Mouse (Mus musculus): ENCODE data around the gene Slc22a15. TPM values are rescaled to one million over a fixed set of nuclear protein-coding genes. Genes with fewer than 3 reads are reported as not detected.
A peak's percentile ranks its signal among the peaks of the same experiment; 100 is the strongest.
"Not testable (repeated sequence)": the region's sequence is repeated elsewhere in the genome, so short reads cannot be mapped to it uniquely, and the experiment has no call there.

Gene Slc22a15
- total RNA-seq, 2 experiments from 2014 or later, result 9.0 to 9.2 TPM

- DNase-seq (ENCODE audit: low spot score in 2 of 2), result not testable (repeated sequence)
These were observed 103.5 kb downstream of the Slc22a15 start for GRCm38 (mm10) chr3:101820708-101821107.

- DNase-seq (ENCODE audit: low spot score in 2 of 2), result no peak
These were observed 108.2 kb downstream of the Slc22a15 start for GRCm38 (mm10) chr3:101816006-101816405.

DNA sequence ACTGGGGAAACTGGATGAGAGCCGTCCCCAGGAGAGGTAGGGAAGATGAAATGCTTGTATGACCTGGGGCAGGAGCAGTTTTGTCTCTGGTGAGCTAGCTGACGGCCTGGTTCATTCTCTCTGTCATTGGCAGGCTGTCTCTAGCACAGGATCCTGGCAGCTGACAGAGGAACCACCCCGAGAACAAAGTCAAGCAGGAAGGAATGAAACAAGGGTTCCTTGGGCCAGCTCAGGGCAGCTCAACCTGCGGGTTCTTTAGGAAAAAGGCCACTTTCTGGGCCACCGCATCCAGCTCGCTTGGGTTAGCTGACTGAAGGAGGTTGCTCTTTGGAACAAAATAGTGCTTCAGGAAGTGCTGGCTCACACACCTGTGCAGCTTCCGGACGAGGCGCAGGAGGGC is 109.5 kb downstream of the Slc22a15 start:
- DNase-seq (ENCODE audit: low spot score in 2 of 2), result no peak

GRCm38 (mm10) chr3:101812341-101812962 is 111.8 kb downstream of the Slc22a15 start:
- peak; percentile 55 to 87 for DNase-seq (ENCODE audit: low spot score in 2 of 2)

DNA sequence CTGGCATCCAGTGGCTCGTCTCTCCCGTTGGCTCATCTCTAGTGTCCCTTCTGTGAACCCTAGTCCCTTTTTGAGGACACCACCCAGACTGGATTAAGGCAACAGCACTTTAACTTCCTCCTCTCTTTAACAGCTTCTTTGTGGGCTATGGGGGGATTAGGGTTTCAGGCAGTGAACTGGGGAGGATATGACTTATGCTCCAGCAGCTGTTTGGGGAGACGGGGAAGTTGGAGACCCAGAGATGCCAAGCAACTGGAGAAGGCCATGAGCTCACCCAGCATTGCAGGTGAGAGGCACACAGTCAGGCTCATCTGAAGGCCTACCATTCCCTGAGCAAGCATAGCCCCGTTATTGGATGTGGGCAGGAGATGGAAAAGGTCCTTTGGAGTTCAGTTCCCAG is 112.3 kb downstream of the Slc22a15 start:
- DNase-seq (ENCODE audit: low spot score in 2 of 2), result no peak

- no peak for DNase-seq (ENCODE audit: low spot score in 2 of 2)
These were observed 116.6 kb downstream of the Slc22a15 start for GRCm38 (mm10) chr3:101807646-101808045.

DNA sequence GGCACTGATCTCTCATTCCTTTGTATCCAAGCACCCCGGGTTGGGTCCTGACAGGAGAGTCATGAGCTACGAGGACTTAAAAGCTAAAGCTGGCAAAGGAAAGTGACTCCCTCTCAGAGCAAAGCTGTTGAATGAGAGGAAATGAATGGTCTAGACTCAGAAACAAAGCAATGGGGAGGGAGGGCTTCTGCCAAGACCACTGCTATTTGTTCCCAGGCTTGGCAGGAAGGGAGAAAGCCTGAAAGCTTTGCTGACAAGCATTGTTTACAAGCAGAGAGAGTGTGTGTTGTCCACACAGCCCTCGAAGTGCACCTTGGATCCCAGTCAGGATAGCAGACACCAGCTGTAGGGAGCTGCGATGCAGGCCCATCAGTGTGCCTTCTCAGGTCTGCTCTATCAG is 117.3 kb downstream of the Slc22a15 start:
- no peak for DNase-seq (ENCODE audit: low spot score in 2 of 2)

GRCm38 (mm10) chr3:101806149-101806548 is 118.1 kb downstream of the Slc22a15 start:
- DNase-seq (ENCODE audit: low spot score in 2 of 2), result peak; percentile 81 to 95

Other genes with a start within 250 kb of the Slc22a15 start
- not detected for gene Mab21l3, start 75.5 kb downstream of the Slc22a15 start, total RNA-seq (2021)
- 1 to 10 TPM in 1 of 2 experiments, under 1 TPM in 1; 0.84 to 1.4 TPM for gene Nhlh2, start 85.6 kb upstream of the Slc22a15 start, total RNA-seq (2021)
- gene Casq2, start 162.0 kb upstream of the Slc22a15 start, total RNA-seq (2021), result 1 to 10 TPM in 1 of 2 experiments, under 1 TPM in 1; 0.59 to 1.2 TPM

Measured in layer of hippocampus, adult 18-20 months (tissue).